Mouse (Mus musculus) CH12F3 (cell line): ENCODE measurements around the gene Map7.

Source experiments
- in situ Hi-C: fragments of 300-500 bp; cut with MboI; formaldehyde crosslinking; loops from 2 replicates; pipeline ENCODE4 v1.14.3; 2020; ENCODE audit warnings: low sequenced_read_pairs

Map7 gene

GRCm38 (mm10) chr10:20281456-20281855 lies 133.2 kb downstream of the Map7 start:
- in situ Hi-C loops, result no loop called here

- in situ Hi-C loops, result no loop called here
These were observed 137.2 kb downstream of the Map7 start for GRCm38 (mm10) chr10:20285289-20285975.

GRCm38 (mm10) chr10:20285994-20286836 lies 137.9 kb downstream of the Map7 start:
- in situ Hi-C loops, result no loop called here

- in situ Hi-C loops, result no loop called here
These were observed 139.1 kb downstream of the Map7 start for GRCm38 (mm10) chr10:20287369-20287768.

- in situ Hi-C loops, result no loop called here
These were observed 142.2 kb downstream of the Map7 start for GRCm38 (mm10) chr10:20290467-20290883.

GRCm38 (mm10) chr10:20295961-20296360 lies 147.7 kb downstream of the Map7 start:
- in situ Hi-C loops, result no loop called here

- in situ Hi-C loops, result no loop called here
These were observed 150.1 kb downstream of the Map7 start for GRCm38 (mm10) chr10:20298152-20298920.

GRCm38 (mm10) chr10:20299114-20299513 lies 150.8 kb downstream of the Map7 start:
- in situ Hi-C loops, result no loop called here

GRCm38 (mm10) chr10:20310969-20311769 lies 162.9 kb downstream of the Map7 start:
- in situ Hi-C loops, result no loop called here

- in situ Hi-C loops, result no loop called here
These were observed 163.9 kb downstream of the Map7 start, which contains the start of gene Bclaf1 for GRCm38 (mm10) chr10:20311918-20312735. Bclaf1 (plus strand) TSS chr10:20312469.

GRCm38 (mm10) chr10:20312736-20313301 lies 164.5 kb downstream of the Map7 start:
- in situ Hi-C loops, result no loop called here

GRCm38 (mm10) chr10:20313447-20313846 lies 165.2 kb downstream of the Map7 start:
- in situ Hi-C loops, result no loop called here

GRCm38 (mm10) chr10:20313941-20314340 lies 165.7 kb downstream of the Map7 start:
- in situ Hi-C loops, result no loop called here

GRCm38 (mm10) chr10:20314797-20315196 lies 166.5 kb downstream of the Map7 start:
- in situ Hi-C loops, result no loop called here

GRCm38 (mm10) chr10:20317466-20317865 lies 169.2 kb downstream of the Map7 start:
- in situ Hi-C loops, result no loop called here

- in situ Hi-C loops, result no loop called here
These were observed 178.0 kb downstream of the Map7 start for GRCm38 (mm10) chr10:20326226-20326625.
